Mouse (Mus musculus) adipocyte (in vitro differentiated cells): Measurements from ENCODE around the gene Cyth2.

Source experiments
- DNase-seq: peaks from one replicate; pipeline ENCODE4 v3.0.0-alpha.2; 2016; ENCODE audit warnings: low spot score

The Cyth2 gene

GRCm38 (mm10) chr7:45812921-45813320 lies 1.5 kb downstream of the Cyth2 start:
- DNase-seq, result no peak

- DNase-seq, result no peak
Measured at GRCm38 (mm10) chr7:45809276-45810075, 4.9 kb downstream of the Cyth2 start.

GRCm38 (mm10) chr7:45808471-45808870 lies 5.9 kb downstream of the Cyth2 start:
- no peak for DNase-seq

GRCm38 (mm10) chr7:45805941-45806340 lies 8.4 kb downstream of the Cyth2 start:
- no peak for DNase-seq

- DNase-seq, result no peak
Measured at GRCm38 (mm10) chr7:45802551-45802950, 11.8 kb downstream of the Cyth2 start.

- DNase-seq, result peak; percentile 90
Measured at GRCm38 (mm10) chr7:45801348-45801747, 13.0 kb downstream of the Cyth2 start.

- no peak for DNase-seq
Measured at GRCm38 (mm10) chr7:45800546-45801204, 13.7 kb downstream of the Cyth2 start.

GRCm38 (mm10) chr7:45800001-45800400 lies 14.4 kb downstream of the Cyth2 start:
- DNase-seq, result no peak

GRCm38 (mm10) chr7:45798931-45799330 lies 15.4 kb downstream of the Cyth2 start:
- DNase-seq, result no peak

- no peak for DNase-seq
Measured at GRCm38 (mm10) chr7:45798511-45798836, 15.9 kb downstream of the Cyth2 start.

GRCm38 (mm10) chr7:45797661-45798510 lies 16.5 kb downstream of the Cyth2 start:
- DNase-seq, result no peak

- no peak for DNase-seq
Measured at GRCm38 (mm10) chr7:45796950-45797349, 17.4 kb downstream of the Cyth2 start.

- DNase-seq, result no peak
Measured at GRCm38 (mm10) chr7:45794971-45795370, 19.4 kb downstream of the Cyth2 start.

GRCm38 (mm10) chr7:45793969-45794585 lies 20.3 kb downstream of the Cyth2 start:
- DNase-seq, result no peak

- DNase-seq, result no peak
Measured at GRCm38 (mm10) chr7:45793240-45793639, 21.1 kb downstream of the Cyth2 start.

- no peak for DNase-seq
Measured at GRCm38 (mm10) chr7:45791756-45792490, 22.5 kb downstream of the Cyth2 start.

- no peak for DNase-seq
Measured at GRCm38 (mm10) chr7:45790721-45791120, 23.7 kb downstream of the Cyth2 start.

GRCm38 (mm10) chr7:45787642-45788041 lies 26.7 kb downstream of the Cyth2 start:
- DNase-seq, result no peak

GRCm38 (mm10) chr7:45786661-45787413 lies 27.5 kb downstream of the Cyth2 start:
- no peak for DNase-seq

GRCm38 (mm10) chr7:45786136-45786578 lies 28.2 kb downstream of the Cyth2 start:
- no peak for DNase-seq
